Mouse (Mus musculus): ENCODE measurements around the gene 9030025P20Rik.
"Not testable (repeated sequence)": the region's sequence is repeated elsewhere in the genome, so short reads cannot be mapped to it uniquely, and the experiment has no call there.

The 9030025P20Rik gene

DNA sequence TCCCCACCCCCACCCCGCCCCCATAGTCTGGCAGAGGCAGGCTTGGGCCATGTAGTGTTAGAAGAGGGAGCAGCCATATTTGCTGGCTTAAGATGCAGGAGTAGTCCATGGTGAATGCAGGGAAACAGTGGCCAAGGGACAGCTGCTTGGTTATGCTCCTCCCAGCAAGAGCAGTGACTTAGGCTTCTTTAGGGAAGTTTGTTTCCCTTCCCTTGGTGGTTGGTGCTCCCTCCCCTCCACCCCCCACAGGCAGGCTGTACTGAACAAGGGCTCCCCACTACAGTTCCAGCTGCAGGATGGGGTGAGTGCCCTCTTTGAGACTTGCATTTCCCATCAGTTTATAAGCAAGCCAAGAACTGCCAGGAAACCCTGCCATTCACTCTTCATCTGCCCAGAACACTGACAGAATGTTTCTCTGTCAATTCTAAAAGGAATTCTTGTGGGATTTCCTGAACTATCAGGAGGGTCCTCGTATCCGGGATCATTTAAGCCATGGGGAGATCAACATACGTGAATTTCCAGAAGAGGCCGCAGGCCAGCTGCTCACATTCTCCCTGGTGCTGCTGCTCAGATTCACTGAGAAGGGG, 11.9 kb downstream of the 9030025P20Rik start:
- DNase-seq (ENCODE audit: low spot score in 2 of 2): not testable (repeated sequence)

GRCm38 (mm10) chr17:14992522-14993138, 14.4 kb downstream of the 9030025P20Rik start:
- DNase-seq (ENCODE audit: low spot score in 2 of 2): not testable (repeated sequence)

- DNase-seq (ENCODE audit: low spot score in 2 of 2): not testable (repeated sequence)
Observed at GRCm38 (mm10) chr17:14993139-14993832, 15.0 kb downstream of the 9030025P20Rik start.

DNA sequence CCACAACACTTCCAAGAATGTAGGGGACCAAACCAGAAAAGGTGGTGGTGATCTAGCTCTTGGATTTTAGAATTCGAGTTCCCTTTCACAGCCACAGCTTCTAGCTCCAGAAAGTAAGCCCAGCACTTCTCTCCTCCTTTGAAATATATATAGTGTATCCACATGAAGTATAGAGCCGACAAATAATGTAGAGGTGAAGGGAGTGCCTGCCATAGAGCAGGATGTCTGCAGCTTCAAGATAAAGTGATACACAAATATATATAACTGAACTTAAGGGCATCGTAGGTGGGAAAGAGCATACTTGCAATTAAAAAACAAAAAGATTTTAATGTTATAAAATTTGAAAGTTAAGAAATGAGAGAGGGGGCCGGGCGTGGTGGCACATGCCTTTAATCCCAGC, 15.9 kb downstream of the 9030025P20Rik start:
- DNase-seq (ENCODE audit: low spot score in 2 of 2): not testable (repeated sequence)

DNA sequence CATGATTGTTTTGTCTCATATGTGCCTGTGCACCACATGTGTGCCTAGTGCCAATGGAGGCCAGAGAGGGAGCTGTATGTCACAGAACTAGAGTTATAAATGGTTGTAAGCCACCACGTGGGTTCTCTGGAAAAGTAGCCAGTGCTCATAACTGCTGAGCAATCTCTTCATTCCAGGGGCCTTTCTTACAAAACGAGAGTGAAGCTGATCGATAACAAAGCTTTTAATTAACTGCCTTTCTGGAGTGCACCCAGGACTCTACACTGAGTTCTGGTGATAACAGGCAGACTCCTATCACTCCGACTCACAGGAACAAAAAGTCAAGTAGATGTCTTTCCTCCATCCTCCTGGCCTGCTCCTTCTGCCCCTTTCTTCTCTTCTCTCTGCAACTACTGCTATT, 21.8 kb downstream of the 9030025P20Rik start:
- not testable (repeated sequence) for DNase-seq (ENCODE audit: low spot score in 2 of 2)

- not testable (repeated sequence) for DNase-seq (ENCODE audit: low spot score in 2 of 2)
Observed at GRCm38 (mm10) chr17:15009088-15009487, 30.8 kb downstream of the 9030025P20Rik start.

GRCm38 (mm10) chr17:15009706-15010413, 31.6 kb downstream of the 9030025P20Rik start, which contains the start of gene Gm3435:
Gm3435 (plus strand) TSS chr17:15010176.
- DNase-seq (ENCODE audit: low spot score in 2 of 2): not testable (repeated sequence)

DNA sequence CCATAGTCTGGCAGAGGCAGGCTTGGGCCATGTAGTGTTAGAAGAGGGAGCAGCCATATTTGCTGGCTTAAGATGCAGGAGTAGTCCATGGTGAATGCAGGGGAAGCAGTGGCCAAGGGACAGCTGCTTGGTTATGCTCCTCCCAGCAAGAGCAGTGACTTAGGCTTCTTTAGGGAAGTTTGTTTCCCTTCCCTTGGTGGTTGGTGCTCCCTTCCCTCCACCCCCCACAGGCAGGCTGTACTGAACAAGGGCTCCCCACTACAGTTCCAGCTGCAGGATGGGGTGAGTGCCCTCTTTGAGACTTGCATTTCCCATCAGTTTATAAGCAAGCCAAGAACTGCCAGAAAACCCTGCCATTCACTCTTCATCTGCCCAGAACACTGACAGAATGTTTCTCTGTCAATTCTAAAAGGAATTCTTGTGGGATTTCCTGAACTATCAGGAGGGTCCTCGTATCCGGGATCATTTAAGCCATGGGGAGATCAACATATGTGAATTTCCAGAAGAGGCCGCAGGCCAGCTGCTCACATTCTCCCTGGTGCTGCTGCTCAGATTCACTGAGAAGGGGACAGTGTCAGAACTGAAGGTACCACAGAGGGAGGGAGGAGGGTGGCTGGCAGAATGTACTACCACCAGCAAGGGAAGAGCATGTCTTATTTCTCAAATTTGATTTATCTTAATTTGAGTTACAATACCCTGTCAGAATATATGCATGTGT, 43.4 kb downstream of the 9030025P20Rik start:
- peak in 1 of 2 experiments; percentile 1 for DNase-seq (ENCODE audit: low spot score in 2 of 2)

- not testable (repeated sequence) for DNase-seq (ENCODE audit: low spot score in 2 of 2)
Observed at GRCm38 (mm10) chr17:15023878-15024492, 45.7 kb downstream of the 9030025P20Rik start.

DNA sequence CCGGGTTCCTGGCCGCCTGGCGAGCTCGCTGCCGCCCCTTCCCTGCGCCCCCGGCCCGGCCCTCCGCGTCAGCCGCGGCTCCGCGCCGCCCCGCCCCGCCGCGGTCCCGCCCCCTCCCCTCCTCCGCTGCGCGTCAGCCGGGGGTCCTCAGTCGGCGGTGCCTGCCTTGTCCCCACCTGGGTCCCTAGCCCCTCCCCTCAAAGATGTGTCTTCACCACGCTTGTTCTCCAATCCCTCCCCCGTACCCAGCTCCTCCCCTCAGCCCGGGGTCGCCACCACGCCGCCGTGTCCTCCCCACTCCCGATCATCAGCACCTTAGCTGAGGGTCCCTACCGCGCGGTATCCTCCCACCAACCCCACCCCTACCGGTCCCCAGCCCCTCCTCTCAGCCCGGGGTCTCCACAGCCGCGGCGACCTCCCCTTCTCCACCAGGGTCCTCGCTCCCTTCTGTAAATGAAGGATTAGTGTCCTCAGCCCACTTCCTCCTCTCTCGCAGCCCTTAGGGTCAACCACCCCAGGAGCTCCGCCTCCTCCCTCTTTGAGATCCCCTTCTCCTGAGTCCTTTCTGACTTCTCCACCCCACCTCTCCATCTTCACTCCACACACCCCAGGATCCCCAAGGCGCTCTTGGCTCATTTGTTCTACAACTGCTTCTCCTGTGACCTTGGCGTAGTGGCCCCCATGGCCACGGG, 46.4 kb downstream of the 9030025P20Rik start:
- not testable (repeated sequence) for DNase-seq (ENCODE audit: low spot score in 2 of 2)

GRCm38 (mm10) chr17:15025513-15025912, 47.2 kb downstream of the 9030025P20Rik start:
- DNase-seq (ENCODE audit: low spot score in 2 of 2): not testable (repeated sequence)

GRCm38 (mm10) chr17:15031414-15031813, 53.1 kb downstream of the 9030025P20Rik start:
- not testable (repeated sequence) for DNase-seq (ENCODE audit: low spot score in 2 of 2)

DNA sequence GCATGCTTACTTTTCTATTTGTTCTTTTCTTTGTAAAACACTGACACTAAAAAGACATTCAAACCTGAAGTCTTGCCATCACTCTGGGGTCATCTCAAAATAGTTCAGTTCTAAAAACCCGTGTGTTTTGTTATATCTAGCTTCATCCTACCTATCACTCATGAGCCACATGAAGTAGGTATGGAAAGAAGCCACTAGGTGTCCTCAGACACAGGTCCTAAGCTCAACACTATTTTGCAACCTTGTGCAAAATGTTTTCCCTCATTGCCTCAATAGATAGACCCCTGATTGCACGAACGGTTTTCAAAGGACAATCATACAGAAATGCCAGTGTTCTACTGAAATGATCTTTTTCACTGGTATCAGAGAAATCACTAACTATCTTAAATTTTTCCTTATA, 62.2 kb downstream of the 9030025P20Rik start:
- DNase-seq (ENCODE audit: low spot score in 2 of 2): not testable (repeated sequence)

Data from urinary bladder, adult 18-20 months (tissue).